Mouse (Mus musculus) MEL (cell line): ENCODE measurements around the gene Shisa8.

Experiments used
- MAZ ChIP-seq: IDR thresholded peaks from 2 replicates; pipeline ENCODE4 v1.6.1; 2012; ENCODE audit warnings: low read depth, mild to moderate bottlenecking, inconsistent platforms, low read length, improper control_type of control experiment
- ZMIZ1 ChIP-seq: IDR thresholded peaks from 2 replicates; pipeline ENCODE4 v1.6.1; 2012; ENCODE audit warnings: low read depth, mild to moderate bottlenecking, inconsistent platforms, low read length, improper control_type of control experiment, moderate library complexity

- TF ChIP-seq ZMIZ1 (no peak), MAZ (no peak)
Measured at GRCm38 (mm10) chr15:82169671-82170070, 42.9 kb downstream of the Shisa8 start.
